Mouse (Mus musculus): ENCODE results near the gene Pdxk.
A peak's percentile ranks its signal among the peaks of the same experiment; 100 is the strongest.

The Pdxk gene

DNA sequence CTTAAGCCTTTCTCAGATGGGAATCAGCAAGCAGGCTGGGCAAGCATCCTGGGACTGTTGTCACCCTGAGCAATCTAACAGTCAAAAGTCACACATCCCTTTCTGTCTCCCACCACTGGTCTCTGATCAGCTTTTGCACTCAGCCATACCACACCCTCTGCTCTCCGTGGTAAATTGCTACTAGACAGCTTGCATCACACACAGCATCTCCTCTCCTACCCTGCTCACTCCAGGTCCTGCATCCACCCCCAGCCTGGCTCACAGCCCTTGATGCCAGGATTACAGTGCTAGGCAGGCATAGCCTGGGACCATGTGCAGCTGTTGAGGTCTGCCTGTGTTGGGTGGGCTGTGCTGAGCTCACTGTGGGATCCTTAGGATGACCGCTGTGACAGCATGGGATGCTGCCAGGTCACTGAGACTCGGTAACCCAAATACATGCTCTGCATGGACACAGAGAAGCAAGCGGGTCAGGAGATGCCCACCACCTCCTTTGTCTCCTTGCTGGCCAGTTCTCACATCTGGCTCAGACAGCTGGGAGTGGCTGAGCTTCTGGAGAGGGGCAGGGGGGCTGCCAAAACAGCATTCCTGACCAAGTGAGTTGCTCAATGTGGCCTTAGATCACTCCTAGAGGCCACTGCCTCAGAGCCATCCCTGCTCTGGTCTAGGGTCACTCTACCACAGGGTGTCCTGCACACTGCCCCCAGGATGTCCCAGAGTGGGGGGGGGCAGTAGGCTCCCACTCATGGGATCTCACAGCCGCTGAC, 6.2 kb downstream of the Pdxk start:
- peak; percentile 42 for DNase-seq

- DNase-seq: no peak
Measured at GRCm38 (mm10) chr10:78457495-78458347, 7.1 kb downstream of the Pdxk start.

DNA sequence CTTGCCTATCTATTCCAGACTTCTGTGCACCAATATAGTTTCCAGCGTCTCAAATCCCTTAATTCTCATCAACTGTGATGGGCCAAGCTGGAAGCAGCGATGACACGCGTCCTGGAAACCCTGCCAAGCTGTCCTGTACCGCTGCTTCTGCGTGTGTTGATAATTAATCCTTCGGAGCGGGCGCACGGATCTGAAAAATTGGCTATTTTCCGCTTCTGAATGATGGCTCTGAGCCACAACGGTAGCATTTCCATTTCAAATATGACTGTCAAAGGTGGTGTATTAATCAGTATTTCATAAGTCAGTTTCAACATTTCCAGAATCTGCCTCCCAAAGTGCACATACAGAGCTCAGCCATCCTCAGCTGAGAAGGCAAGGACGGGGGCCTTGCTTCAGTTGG, 8.1 kb downstream of the Pdxk start:
- no peak for DNase-seq

DNA sequence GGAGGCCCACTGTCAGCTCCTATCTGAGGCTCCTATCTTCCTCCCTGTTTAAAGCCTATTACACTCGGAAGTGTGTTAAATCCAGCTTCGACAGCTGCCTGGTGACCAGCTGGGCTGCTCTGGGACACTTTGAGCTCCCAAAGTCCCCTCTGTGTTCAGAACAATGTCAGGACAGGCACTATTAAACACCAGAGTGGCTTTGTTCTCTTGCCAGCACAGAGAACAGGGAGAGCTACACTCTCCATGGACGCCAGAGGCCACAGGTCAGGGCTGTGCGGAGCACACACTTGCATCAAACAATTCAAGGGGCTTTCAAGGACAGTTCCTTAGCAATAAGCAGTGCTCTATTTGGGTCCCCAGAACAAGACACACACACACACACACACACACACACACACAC, 12.1 kb downstream of the Pdxk start:
- no peak for DNase-seq

- DNase-seq: no peak
Measured at GRCm38 (mm10) chr10:78450761-78451160, 14.0 kb downstream of the Pdxk start.

DNA sequence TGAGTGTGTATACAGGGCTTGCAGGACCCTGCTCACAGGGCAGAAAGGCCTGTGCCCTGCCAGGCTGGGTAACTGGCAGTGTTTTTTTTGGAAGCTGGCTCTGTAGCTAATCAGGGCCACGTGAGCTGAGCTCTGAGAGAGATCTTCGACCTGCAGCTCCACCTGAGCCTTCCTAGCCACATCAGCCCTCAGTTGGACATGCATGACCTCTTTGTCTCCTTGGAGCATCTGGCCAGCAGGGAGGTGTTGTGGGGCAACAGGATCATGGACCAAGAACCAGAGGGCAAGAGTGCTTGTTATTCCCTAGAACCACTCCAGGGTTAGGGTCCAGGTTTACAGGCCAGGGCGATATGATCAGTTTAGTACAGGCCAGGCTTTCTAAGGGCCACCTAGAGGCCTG, 17.4 kb downstream of the Pdxk start:
- DNase-seq: no peak

- DNase-seq: no peak
Measured at GRCm38 (mm10) chr10:78446195-78446594, 18.6 kb downstream of the Pdxk start.

- no peak for DNase-seq
Measured at GRCm38 (mm10) chr10:78442292-78442691, 22.5 kb downstream of the Pdxk start.

- DNase-seq: no peak
Measured at GRCm38 (mm10) chr10:78441606-78442005, 23.2 kb downstream of the Pdxk start.

- no peak for DNase-seq
Measured at GRCm38 (mm10) chr10:78440812-78441211, 24.0 kb downstream of the Pdxk start.

DNA sequence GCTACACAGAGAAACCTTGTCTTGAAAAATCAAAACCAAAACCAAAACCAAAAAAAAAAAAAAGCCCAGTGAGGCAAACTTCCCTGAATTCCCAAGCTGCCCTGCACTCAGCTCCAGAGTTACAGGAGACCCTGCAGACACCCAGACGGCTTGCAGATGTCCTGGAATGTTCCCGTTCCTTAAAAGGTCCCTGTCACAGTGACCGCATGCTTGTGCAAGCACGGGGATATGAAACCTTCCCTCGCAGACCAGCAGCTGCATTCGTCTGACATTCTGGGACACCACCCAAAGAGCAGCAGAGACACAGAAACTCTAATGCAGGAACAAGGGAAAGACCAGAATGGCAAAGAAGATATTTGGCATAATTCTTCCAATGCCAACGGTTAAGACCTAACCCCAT, 24.8 kb downstream of the Pdxk start:
- DNase-seq: no peak

DNA sequence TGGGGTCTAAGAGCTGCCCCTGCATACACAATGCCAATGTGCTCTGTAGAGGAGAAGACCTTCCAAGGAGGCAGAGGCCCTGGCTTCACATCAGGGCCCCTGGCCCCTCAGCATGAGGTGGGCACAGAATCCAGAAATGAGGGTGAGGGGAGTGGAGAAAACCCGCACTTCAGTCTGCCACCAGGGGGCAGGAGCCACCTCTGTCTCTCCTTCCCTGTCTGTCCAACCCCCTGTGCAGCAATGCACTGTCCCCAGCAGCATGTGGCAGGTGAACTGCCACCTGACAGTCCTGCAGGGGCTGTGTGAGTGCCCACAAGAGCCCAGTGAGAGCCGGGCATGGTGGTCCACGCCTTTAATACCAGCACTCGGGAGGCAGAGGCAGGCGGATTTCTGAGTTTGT, 25.2 kb downstream of the Pdxk start:
- no peak for DNase-seq

DNA sequence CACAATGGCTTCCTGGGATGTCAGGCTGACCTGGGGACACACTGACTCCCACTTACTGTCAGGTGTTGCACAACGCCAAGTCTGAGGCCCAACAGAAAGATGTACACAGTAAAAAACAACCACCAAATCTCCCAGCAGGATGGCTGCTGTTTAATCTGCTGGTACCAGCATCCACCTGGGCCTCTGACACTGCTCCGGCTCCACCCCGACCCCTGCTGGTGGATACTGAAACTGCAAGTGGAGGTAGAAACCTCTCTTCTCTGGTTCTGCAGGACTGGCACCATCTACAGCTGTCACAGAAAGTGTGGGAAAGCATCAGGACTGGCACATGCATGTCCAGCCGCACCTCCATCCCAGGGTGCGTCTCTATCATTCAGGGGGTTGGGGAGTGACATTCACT, 26.7 kb downstream of the Pdxk start:
- DNase-seq: peak; percentile 74

DNA sequence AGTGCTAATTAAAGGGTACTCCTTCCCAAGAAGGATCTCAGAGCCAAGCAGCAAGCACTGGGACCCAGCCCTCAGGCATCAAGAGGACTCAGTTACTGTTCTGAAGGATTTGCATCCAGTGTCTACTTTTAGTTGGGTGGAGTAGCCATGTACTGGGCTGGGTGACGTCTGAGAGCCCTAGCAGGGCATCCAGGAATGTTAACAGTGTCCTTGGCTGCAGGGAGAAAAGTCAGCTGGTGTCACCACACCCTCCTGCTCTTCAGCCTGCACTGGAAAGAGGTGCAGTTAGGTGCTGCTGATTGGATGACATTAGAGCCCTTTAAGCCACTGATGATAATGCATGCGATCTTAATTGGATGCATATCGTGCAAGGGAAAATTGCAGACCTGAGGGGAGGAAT, 31.9 kb downstream of the Pdxk start:
- DNase-seq: no peak

GRCm38 (mm10) chr10:78429776-78430175, 35.0 kb downstream of the Pdxk start:
- no peak for DNase-seq

DNA sequence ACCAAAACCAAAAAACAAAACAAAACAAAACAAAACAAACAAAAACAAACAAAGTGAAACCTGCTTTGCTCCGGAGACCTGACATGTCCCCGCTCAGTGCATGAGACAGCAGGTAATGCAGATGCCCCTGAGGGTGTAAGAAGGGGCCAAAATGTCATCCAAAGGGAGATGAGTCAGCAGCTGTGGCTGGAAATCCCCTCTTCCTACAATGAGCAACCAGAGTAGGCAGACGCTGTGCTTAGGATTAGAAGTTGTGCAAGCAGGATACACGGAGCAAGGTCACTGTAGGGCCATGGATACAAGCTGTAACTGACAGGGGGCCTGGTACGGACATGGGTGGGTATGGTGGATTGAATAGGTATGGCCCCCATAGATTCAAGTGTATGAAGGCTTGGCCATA, 35.6 kb downstream of the Pdxk start:
- no peak for DNase-seq

- no peak for DNase-seq
Measured at GRCm38 (mm10) chr10:78428070-78428469, 36.7 kb downstream of the Pdxk start.

- peak; percentile 43 for DNase-seq
Measured at GRCm38 (mm10) chr10:78426117-78426735, 38.5 kb downstream of the Pdxk start.

DNA sequence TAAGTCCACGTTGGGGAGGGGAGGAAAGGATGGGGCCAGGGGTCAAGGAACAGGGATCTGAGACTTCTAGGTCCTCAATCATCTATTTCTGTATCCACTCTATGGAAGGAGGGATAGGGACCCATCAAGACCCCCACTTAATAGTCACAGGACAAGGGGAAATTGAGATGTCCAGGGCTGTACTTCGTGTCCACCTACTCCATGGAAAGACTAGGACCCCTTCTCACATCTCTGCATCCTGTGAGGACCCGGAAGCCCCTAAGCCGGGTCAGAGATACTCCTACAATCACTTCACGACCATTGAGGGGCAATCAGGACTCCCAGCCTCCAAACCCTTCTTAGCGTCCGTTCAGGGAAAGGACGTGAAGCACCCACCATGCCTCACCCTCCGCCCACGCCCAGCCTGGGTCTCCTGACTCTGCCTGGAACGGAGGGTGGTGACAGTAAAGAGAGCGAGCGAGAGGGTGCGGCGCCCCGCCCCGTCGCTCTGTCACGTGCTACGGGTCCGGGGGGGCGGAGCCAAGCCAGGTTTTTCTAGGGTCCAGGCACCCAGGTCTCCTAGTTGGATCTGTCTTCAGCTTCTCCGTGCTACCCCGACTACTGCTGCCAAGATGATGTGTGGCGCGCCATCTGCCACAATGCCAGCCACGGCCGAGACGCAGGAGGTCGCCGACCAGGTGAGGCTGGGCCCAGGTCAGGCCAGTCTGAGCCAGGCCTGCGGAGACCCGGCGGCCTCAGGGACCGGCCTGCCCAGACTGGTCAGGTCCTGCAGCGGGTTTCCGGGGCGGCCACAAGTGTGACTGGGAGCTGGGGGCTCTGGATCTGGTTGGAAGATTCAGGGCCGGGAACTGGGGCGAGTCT, 39.4 kb downstream of the Pdxk start, which contains the start of gene Cstb:
TSS of gene Cstb (plus strand) at position 489 of the 861 bp plus-strand sequence.
- DNase-seq: peak; percentile 88

DNA sequence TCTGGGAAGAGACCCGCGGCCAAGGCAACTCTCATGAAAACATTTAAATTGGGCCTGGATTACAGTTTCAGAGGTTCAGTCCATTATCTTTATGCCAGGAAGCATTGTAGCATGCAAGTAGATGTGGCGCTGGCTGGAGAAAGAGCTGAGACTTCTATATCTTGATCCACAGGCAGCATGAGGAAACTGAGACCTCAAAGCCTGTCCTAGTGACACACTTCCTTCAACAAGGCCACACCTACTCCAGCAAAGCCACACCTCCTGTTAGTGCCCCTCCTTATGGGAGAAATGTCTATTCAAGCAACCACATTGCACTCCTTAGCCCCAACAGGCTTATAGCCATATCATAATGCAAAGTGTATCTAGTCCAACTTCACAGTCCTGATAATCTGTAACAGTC, 42.2 kb downstream of the Pdxk start:
- no peak for DNase-seq

- DNase-seq: no peak
Measured at GRCm38 (mm10) chr10:78420929-78421328, 43.8 kb downstream of the Pdxk start.

- no peak for DNase-seq
Measured at GRCm38 (mm10) chr10:78418791-78419190, 46.0 kb downstream of the Pdxk start.

DNA sequence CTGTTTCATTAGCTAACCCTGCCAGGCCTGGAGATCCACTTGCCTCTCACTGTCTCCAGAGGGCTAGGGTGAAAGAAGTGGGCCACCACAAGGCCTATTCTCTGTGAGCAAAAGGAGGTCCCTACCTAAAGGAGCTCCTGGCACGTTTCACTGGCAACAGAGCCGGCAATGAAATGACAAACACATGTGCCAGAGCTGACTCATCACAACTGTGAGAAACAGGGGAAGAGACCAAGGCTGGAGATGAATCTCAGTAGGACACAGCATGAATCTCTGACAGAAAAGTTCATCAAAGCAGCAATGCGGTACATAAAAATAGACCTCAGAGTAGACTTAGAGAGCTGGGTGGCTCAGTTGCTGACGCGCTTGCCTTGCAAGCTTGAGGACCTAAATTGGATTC, 46.9 kb downstream of the Pdxk start:
- no peak for DNase-seq
